Mouse (Mus musculus) WW6 (cell line): ENCODE measurements around the gene Mmp14.

Source experiments
- DNase-seq: peaks from one replicate; pipeline ENCODE4 v3.0.0-alpha.2; 2013; ENCODE audit warnings: low read depth, low spot score

Gene Mmp14

GRCm38 (mm10) chr14:54474744-54475143 is 43.3 kb downstream of the Mmp14 start:
- DNase-seq: no peak

- no peak for DNase-seq
Observed at GRCm38 (mm10) chr14:54475941-54476844, 44.8 kb downstream of the Mmp14 start, which contains the start of gene Rem2. Rem2 (plus strand) TSS chr14:54476100.

- no peak for DNase-seq
Observed at GRCm38 (mm10) chr14:54477172-54477909, 45.9 kb downstream of the Mmp14 start.

- no peak for DNase-seq
Observed at GRCm38 (mm10) chr14:54479451-54479920, 48.1 kb downstream of the Mmp14 start.

GRCm38 (mm10) chr14:54480673-54481072 is 49.3 kb downstream of the Mmp14 start:
- DNase-seq: no peak

GRCm38 (mm10) chr14:54481402-54481801 is 50.0 kb downstream of the Mmp14 start:
- DNase-seq: no peak

- DNase-seq: peak; percentile 59
Observed at GRCm38 (mm10) chr14:54482498-54482897, 51.1 kb downstream of the Mmp14 start.

GRCm38 (mm10) chr14:54485899-54486298 is 54.5 kb downstream of the Mmp14 start:
- DNase-seq: no peak

- no peak for DNase-seq
Observed at GRCm38 (mm10) chr14:54487732-54488131, 56.3 kb downstream of the Mmp14 start.

- no peak for DNase-seq
Observed at GRCm38 (mm10) chr14:54488350-54488749, 56.9 kb downstream of the Mmp14 start.

GRCm38 (mm10) chr14:54492345-54493131 is 61.1 kb downstream of the Mmp14 start:
- DNase-seq: peak; percentile 52

- DNase-seq: no peak
Observed at GRCm38 (mm10) chr14:54493236-54493635, 61.8 kb downstream of the Mmp14 start.

- DNase-seq: peak; percentile 58
Observed at GRCm38 (mm10) chr14:54494234-54494633, 62.8 kb downstream of the Mmp14 start.
